Mouse (Mus musculus): ENCODE measurements around the gene Lmbrd2. TPM values are rescaled to one million over a fixed set of nuclear protein-coding genes. Genes with fewer than 3 reads are reported as not detected.
"Not testable (repeated sequence)": the region's sequence is repeated elsewhere in the genome, so short reads cannot be mapped to it uniquely, and the experiment has no call there.

Lmbrd2 gene
- total RNA-seq, 2 experiments from 2014 or later, result 67.1 to 71.3 TPM

DNA sequence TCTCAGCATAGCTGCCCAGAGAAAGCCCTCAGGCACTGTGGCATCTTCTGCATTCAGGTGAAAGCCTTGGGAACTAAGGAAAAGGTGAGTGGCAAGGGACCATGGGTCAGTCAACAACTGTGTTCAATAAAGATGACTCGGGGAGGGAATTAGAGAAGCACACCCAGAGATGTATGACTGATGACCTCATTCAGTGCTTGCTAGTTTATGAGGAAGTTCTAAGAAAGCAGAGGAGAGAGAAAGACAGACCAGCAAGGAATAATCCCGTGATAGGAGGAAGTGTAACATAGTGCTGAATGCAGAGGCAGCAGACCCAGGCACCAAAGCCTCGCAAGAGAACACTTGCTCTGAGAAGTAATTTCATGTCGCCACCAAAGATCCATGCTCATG is 8.9 kb upstream of the Lmbrd2 start:
- no peak for DNase-seq (ENCODE audit: low spot score in 2 of 2)
- intact Hi-C loops (cut with DNase I), result no loop called here

DNA sequence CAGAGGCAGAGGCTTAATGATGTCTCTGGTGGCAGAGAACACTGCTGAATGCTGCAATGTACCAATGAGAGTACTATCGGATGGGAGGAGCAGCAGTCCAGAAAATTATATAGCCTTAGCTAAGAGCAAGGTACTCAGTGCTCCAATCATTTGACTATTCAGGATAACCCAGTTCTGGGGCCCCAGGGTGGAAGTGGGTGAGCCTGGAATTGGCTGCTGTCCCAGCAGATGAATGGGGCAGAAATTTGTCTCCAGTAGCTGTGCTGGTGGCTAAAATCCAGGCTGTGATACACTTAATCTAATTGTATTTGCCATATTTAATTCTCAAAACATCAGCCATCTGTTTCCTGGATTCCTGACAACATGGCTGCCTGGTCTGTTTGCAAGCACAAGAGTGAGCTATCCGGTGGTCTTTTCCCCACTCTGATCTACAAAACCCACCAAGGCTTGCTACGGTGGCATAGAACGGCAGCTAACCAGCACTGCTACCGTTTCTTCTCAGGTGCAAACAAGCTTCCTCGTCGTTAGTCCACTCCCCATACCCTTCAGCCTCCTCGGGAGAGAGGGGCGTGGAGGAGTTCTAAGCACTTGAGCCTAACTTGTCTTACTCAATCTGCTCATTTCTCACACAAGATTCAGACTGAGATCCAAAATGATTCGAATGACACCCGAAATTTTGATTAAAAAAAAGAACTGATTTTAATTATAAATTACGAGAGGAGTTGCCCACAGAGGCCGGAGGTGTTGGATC is 7.5 kb upstream of the Lmbrd2 start:
- peak in 1 of 2 experiments; percentile 32 for DNase-seq (ENCODE audit: low spot score in 2 of 2)
- intact Hi-C loops (cut with DNase I), result no loop called here

- no peak for DNase-seq (ENCODE audit: low spot score in 2 of 2)
Measured at GRCm38 (mm10) chr15:9134891-9135507, 5.4 kb upstream of the Lmbrd2 start.

GRCm38 (mm10) chr15:9139447-9139846 is 903 bp upstream of the Lmbrd2 start:
- intact Hi-C loops (cut with DNase I), result no loop called here
- no peak for DNase-seq (ENCODE audit: low spot score in 2 of 2)

More at GRCm38 (mm10) chr15:9134891-9135507, 5.4 kb upstream of the Lmbrd2 start:
- intact Hi-C loops (cut with DNase I), result no loop called here

DNA sequence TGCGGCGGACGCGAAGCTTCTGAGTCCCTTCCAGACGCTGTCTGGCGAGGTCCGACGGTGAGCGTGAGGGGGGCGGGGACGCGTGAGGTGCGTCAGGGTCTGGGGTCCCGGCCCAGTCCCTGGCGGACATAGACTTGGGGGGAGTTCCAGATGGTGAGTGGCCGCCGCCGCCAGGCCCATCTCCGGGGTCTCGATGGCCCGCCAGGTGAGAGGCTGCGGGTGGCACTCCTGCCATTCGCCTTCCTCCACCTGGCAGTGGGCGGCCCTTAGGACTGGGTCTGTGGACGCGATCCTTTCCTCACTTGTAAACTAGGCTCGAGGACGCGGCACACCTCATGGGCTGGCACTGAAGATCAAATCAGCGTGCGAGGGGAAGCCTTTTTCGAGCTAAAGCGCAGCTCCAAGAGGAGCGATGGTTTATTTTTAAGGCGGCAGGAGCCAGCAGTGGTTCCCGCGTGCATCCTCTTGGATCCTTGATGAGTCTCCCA is 378 bp downstream of the Lmbrd2 start:
- peak; percentile 60 to 62 for DNase-seq (ENCODE audit: low spot score in 2 of 2)
- intact Hi-C loops (cut with DNase I), result no loop called here

DNA sequence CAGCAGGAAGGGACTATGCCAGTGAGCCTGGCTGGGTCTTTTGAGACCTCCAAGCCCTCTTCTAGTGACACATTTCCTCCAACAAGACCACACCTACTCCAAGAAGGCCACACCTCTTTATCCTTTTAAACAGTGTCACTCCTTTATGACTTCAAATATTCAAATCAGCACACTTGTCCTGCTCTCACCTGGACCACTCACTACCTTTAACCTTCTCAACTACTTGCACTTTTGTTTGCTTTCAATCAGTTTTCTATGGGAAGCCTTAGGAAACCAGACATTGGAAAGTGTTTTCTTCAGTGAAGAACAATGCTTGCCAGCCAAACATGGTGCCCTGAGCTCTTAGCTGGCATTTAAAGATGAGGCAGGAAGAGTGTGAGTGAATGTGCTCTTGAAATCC is 15.0 kb downstream of the Lmbrd2 start, which contains the start of gene Skp2:
Gene Skp2, minus strand, starts transcription at position 101 of the 400 bp plus-strand sequence.
- no peak for DNase-seq (ENCODE audit: low spot score in 2 of 2)
- intact Hi-C loops (cut with DNase I), result no loop called here

DNA sequence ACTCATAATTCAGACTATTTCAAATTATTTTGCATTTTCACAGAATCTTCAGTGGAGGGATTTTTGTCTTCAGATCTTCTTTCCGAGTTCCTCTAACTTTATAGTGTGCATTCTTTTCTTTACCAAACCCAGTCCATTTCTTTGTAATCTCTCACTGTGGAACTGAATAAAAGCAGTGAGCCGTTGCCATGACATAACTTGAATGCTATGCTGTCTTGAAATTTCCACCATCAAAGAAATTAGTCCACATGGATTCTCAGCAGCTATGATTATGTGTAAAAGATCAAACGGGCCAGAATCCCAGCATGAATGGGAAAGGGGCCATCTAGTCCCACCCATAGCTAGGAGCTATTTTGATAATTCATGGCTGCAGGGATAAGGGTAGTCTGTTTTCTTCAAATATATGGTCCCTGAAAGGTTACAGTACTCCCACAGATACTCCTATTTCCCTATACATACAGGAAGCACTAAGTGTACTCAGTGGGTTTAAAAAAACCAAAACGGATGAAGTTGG is 22.3 kb downstream of the Lmbrd2 start:
- DNase-seq (ENCODE audit: low spot score in 2 of 2), result no peak
- intact Hi-C loops (cut with DNase I), result no loop called here

DNA sequence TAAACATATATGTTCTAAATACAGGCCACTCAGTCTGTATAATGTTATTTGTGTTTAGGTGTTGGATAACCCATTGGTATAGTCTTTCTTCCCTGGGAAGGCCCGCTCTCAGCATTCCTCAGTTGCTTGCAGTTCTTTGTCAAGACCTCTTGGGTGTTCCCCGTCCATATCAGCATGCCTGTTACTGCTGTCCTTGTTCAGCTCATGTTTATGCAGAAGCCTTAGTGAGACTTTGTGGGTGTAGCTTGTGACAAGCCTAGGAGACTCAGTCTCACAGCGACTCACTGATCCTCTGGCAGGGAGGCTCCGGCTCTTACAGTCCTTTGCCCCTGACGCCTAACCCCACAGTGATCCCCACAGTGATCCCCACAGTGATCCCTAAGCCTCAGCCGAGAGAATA is 23.8 kb downstream of the Lmbrd2 start:
- DNase-seq (ENCODE audit: low spot score in 2 of 2), result peak in 1 of 2 experiments; percentile 37
- intact Hi-C loops (cut with DNase I), result no loop called here

- DNase-seq (ENCODE audit: low spot score in 2 of 2), result no peak
- intact Hi-C loops (cut with DNase I), result no loop called here
Measured at GRCm38 (mm10) chr15:9177038-9177437, 36.7 kb downstream of the Lmbrd2 start.

DNA sequence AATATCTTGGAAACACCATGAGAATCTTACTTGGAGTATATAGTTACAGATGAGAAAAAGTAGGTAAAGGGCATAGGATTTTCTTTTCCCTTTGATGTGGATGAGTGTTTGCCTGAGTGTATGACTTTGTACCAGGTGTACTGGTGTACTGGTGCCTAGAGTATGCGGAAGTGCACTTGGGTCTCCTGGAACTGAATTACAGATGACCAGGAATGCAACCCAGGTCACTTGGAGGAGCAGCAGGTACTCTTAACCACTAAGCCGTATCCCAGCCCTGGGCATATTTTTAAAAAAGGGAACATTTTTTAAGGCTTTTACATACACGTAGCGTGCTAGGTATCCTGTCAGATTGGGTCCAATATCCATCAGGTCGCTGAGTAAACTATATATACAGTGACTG is 43.6 kb downstream of the Lmbrd2 start:
- DNase-seq (ENCODE audit: low spot score in 2 of 2), result no peak
- intact Hi-C loops (cut with DNase I), result no loop called here

DNA sequence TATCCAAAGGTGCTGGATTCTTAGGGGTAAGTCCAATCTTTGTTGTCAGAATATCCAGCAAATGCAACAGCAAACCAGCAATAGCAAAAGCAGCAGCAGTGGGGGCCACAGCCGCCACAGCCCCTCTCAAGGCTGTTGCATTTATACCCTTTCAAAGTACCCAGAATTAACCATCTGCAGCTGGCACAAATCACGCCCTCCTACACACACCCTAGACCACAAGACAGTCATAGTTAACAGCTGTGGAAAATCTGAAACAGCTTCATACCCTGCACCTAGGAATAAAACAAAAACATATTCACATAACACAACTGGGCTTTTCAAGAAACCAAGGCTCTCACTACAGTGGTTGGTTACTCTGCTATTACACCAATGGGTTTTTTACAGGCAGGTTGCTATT is 49.4 kb downstream of the Lmbrd2 start:
- DNase-seq (ENCODE audit: low spot score in 2 of 2), result peak; percentile 12 to 15
- intact Hi-C loops (cut with DNase I), result no loop called here

GRCm38 (mm10) chr15:9192685-9193084 is 52.3 kb downstream of the Lmbrd2 start:
- intact Hi-C loops (cut with DNase I); DNase-seq (ENCODE audit: low spot score in 2 of 2): not testable (repeated sequence)

DNA sequence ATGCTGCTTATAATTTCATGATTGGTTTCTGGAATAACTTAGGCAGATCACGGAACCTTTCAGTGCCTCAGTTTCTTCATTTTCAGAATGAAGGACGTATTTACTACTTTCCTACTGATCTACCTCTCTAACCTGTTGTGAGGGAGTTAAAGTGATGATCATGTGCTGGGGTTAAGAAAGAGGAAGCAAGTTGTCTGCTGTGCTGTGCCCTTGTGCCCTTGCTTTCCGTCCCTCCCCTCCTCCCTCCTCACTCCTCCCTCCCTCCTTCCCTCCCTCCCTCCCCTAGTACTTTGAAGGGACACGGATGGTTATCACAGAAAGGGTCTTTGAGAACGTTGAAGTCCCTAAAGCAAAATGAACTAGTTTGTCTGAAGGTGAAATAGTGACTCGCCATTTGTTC is 58.1 kb downstream of the Lmbrd2 start:
- intact Hi-C loops (cut with DNase I), result no loop called here
- DNase-seq (ENCODE audit: low spot score in 2 of 2), result no peak

GRCm38 (mm10) chr15:9211891-9212290 is 71.5 kb downstream of the Lmbrd2 start:
- intact Hi-C loops (cut with DNase I), result no loop called here
- no peak for DNase-seq (ENCODE audit: low spot score in 2 of 2)

DNA sequence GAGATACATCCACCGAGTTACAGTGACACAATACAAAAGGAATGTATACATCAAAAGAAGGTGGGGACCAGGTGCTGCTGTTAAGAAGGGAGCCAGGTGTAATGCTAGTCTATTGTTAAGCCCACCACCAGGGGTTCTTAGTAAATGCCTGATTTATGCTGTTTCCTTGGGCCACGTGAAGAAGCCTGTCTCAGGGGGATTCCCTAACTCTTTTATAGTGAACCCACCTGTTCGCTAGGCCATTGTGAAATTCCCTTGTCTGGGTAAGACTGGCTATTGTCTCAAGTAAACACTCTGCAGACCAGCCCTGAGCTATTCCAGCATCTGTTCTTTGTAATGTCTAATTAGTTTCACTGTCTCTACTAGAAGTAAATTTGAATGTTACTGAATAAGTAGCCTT is 72.7 kb downstream of the Lmbrd2 start:
- intact Hi-C loops (cut with DNase I); DNase-seq (ENCODE audit: low spot score in 2 of 2): not testable (repeated sequence)

DNA sequence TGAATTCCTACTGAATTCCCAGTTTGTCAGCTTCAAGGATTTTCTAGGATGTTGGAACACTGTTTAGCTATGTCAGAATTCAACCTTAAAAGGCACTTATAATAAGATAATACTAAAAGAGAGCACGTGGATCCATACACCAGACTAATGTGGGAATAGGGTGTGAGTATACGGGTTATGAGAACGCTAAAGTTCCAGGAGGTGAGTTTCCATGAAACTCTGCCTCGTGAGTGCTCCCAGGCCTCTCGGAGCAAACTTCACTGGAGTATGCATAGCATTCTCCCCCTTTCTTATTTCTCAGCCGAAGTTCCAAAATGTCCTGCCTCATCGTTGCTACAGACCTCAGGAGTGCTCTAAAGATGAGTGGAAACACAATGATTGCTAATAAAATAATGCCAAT is 73.1 kb downstream of the Lmbrd2 start:
- DNase-seq (ENCODE audit: low spot score in 2 of 2); intact Hi-C loops (cut with DNase I): not testable (repeated sequence)

DNA sequence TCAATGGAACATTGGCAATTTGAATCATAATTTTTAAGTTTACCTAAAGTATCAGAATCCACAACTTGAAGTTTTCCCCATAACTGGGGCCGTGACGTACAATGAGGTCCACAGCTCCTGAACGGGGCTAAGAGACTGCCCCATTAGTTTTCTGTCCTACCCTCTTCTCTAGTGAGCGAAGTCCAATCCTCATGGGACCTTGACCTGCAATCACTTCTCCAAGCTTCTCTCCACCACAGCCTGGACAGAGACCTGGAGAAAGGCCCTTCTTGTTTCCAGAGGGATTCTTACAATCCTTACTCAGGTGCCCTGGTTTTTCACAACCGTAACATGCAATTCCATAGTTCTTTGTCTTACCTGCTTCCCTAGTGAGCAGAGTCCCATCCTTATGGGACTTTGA is 76.1 kb downstream of the Lmbrd2 start:
- intact Hi-C loops (cut with DNase I), result no loop called here
- DNase-seq (ENCODE audit: low spot score in 2 of 2), result no peak

GRCm38 (mm10) chr15:9230917-9231316 is 90.6 kb downstream of the Lmbrd2 start:
- DNase-seq (ENCODE audit: low spot score in 2 of 2); intact Hi-C loops (cut with DNase I): not testable (repeated sequence)

- intact Hi-C loops (cut with DNase I), result no loop called here
- no peak for DNase-seq (ENCODE audit: low spot score in 2 of 2)
Measured at GRCm38 (mm10) chr15:9246345-9246744, 106.0 kb downstream of the Lmbrd2 start.

Measured in left cerebral cortex, postnatal 25 days (tissue).